Mouse (Mus musculus): ENCODE results near the gene Otop2. TPM values are rescaled to one million over a fixed set of nuclear protein-coding genes. Genes with fewer than 3 reads are reported as not detected.
A peak's percentile ranks its signal among the peaks of the same experiment; 100 is the strongest.

The Otop2 gene
- total RNA-seq, 2 experiments from 2014 or later: 0.62 to 0.96 TPM

- intact Hi-C loops (cut with DNase I): no loop called here
- DNase-seq (ENCODE audit: low spot score in 2 of 2): no peak
Measured at GRCm38 (mm10) chr11:115371354-115371753, 64.4 kb downstream of the Otop2 start.

DNA sequence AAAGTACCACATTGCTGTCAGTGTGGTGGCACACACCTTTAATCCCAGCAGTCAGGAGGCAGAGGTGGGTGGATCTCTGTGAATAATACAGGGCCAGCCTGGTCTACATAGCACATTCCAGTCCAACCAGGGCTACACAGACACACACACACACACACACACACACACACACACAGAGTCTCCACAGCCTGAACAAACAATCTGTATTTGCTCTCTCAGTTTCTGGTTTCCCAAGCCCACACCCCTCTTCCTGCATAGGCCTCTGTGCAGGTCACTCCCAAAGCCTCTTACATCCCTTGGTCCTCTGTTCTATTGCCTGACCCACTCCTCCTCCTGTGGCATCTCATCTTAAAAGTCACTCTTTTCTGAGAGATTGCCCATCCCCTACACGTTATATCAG lies 65.1 kb downstream of the Otop2 start:
- no peak for DNase-seq (ENCODE audit: low spot score in 2 of 2)
- intact Hi-C loops (cut with DNase I): no loop called here

- no peak for DNase-seq (ENCODE audit: low spot score in 2 of 2)
- intact Hi-C loops (cut with DNase I): no loop called here
Measured at GRCm38 (mm10) chr11:115372737-115373136, 65.8 kb downstream of the Otop2 start.

GRCm38 (mm10) chr11:115373805-115374694 lies 67.1 kb downstream of the Otop2 start:
- DNase-seq (ENCODE audit: low spot score in 2 of 2): peak; percentile 72 to 83
- intact Hi-C loops (cut with DNase I): no loop called here

DNA sequence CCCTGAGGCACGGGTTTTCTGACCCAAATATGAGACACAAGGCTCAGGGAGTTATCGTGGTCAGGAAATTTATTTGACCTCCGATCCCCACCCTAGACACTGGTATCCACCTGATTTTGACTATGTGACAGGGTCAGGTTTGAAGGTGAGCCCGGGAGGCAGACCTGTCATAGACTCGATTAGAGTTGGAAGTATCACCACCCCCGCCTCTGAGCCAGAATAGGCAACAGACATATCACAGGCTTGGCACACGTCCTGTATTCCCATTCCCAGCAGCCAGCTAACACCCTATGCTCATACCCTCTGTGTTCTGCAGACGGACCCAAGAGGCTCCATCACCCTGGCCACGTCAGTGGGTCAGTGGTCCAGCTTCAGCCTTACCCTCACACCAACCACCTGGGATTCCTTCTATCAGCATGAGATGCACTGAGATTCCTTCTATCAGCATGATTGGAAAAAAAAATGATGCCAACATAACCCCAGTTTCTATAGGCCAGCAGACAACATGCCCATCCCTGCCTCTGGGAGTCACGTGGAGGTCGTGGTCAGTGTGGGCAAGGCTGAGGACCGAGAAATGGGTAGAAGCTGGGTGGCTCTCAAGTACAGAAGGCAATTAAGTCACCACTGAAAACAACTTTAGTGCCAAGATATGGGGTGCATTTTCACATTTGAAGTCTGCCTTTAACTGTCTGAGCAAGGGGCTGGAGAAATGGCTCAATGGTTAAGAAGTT lies 67.9 kb downstream of the Otop2 start:
- intact Hi-C loops (cut with DNase I): no loop called here
- peak; percentile 45 to 75 for DNase-seq (ENCODE audit: low spot score in 2 of 2)

DNA sequence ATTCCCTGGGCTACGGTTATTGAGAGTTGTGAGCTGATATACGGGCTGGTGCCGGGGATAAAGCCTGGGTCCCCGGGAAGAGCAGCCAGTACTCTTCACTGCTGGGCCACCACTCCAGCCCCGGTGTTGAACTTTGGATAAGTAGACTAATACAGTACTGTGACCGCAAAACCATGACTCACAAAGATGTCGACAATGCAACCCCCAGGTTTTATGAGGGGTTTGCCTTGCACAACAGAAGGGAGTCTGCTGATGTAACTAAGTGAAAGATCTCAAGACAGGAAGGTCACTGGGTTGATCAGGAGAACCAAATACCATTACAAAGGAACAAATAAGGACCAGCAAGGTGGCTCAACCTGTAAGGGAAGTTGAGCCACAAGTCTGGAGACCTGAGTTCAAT lies 69.8 kb downstream of the Otop2 start:
- no peak for DNase-seq (ENCODE audit: low spot score in 2 of 2)
- intact Hi-C loops (cut with DNase I): no loop called here

- DNase-seq (ENCODE audit: low spot score in 2 of 2): no peak
- intact Hi-C loops (cut with DNase I): no loop called here
Measured at GRCm38 (mm10) chr11:115377254-115377653, 70.3 kb downstream of the Otop2 start.

DNA sequence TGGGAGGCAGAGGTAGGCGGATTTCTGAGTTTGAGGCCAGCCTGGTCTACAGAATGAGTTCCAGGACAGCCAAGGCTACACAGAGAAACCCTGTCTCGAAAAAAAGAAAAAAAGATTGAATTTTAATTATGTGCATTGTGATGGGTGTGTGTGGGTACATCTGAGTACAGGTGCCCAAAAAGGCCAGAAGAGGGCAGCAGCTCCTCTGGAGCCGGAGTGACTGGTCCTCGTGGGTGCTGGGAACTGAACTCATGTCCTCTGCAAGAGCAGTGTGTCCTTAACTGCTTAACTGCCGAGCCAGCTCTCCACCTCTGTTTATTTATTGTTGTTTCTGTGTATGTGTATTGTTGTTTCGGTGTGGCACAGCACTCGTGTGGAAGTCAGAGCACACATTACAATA lies 70.9 kb downstream of the Otop2 start:
- intact Hi-C loops (cut with DNase I): no loop called here
- no peak for DNase-seq (ENCODE audit: low spot score in 2 of 2)

- no peak for DNase-seq (ENCODE audit: low spot score in 2 of 2)
- intact Hi-C loops (cut with DNase I): no loop called here
Measured at GRCm38 (mm10) chr11:115381276-115381675, 74.3 kb downstream of the Otop2 start.

Other genes with a start within 250 kb of the Otop2 start
- not detected for gene Cd300e, start 245.0 kb upstream of the Otop2 start, total RNA-seq (2021)
- under 1 TPM; 0.76 to 0.99 TPM for gene Rab37, start 215.7 kb upstream of the Otop2 start, total RNA-seq (2021)
- gene Cd300lf, start 173.2 kb upstream of the Otop2 start, total RNA-seq (2021): under 1 TPM; 0.16 to 0.41 TPM
- gene Slc9a3r1, start 143.8 kb upstream of the Otop2 start, total RNA-seq (2021): 10 to 100 TPM; 79.2 to 86.5 TPM
- gene Tmem104, start 119.7 kb upstream of the Otop2 start, total RNA-seq (2021): 10 to 100 TPM; 15.8 to 18.2 TPM
- 10 to 100 TPM; 20.1 to 22.3 TPM for gene Nat9, start 119.3 kb upstream of the Otop2 start, total RNA-seq (2021)
- 10 to 100 TPM; 41.0 to 42.0 TPM for gene Grin2c, start 39.9 kb upstream of the Otop2 start, total RNA-seq (2021)
- gene Fdxr, start 30.1 kb upstream of the Otop2 start, total RNA-seq (2021): 10 to 100 TPM; 14.5 to 17.4 TPM
- 10 to 100 TPM in 1 of 2 experiments, 1 to 10 TPM in 1; 9.5 to 10.8 TPM for gene Fads6, start 9.5 kb upstream of the Otop2 start, total RNA-seq (2021)
- gene Ush1g, start 14.9 kb downstream of the Otop2 start, total RNA-seq (2021): under 1 TPM; 0.18 to 0.28 TPM
- gene Otop3, start 27.6 kb downstream of the Otop2 start, total RNA-seq (2021): under 1 TPM in 1 of 2 experiments, not detected in 1; 0.14 TPM
- gene Hid1, start 60.6 kb downstream of the Otop2 start, total RNA-seq (2021): 100 to 1,000 TPM; 108 to 111 TPM
- 10 to 100 TPM; 19.8 to 20.9 TPM for gene Cdr2l, start 74.8 kb downstream of the Otop2 start, total RNA-seq (2021)
- 100 to 1,000 TPM; 107 to 109 TPM for gene Mrpl58, start 96.6 kb downstream of the Otop2 start, total RNA-seq (2021)
- 100 to 1,000 TPM; 447 to 455 TPM for gene Atp5h, start 112.8 kb downstream of the Otop2 start, total RNA-seq (2021)
- gene Kctd2, start 113.0 kb downstream of the Otop2 start, total RNA-seq (2021): 10 to 100 TPM; 70.9 to 72.5 TPM
- gene Trim80, start 133.4 kb downstream of the Otop2 start, total RNA-seq (2021): not detected
- not detected for gene Slc16a5, start 155.3 kb downstream of the Otop2 start, total RNA-seq (2021)
- 10 to 100 TPM; 12.5 to 12.8 TPM for gene Armc7, start 168.5 kb downstream of the Otop2 start, total RNA-seq (2021)
- 10 to 100 TPM; 60.1 to 66.5 TPM for gene Nt5c, start 184.7 kb downstream of the Otop2 start, total RNA-seq (2021)
- 100 to 1,000 TPM; 165 to 168 TPM for gene Jpt1, start 207.2 kb downstream of the Otop2 start, total RNA-seq (2021)
- gene Sumo2, start 229.1 kb downstream of the Otop2 start, total RNA-seq (2021): 100 to 1,000 TPM; 298 to 313 TPM

All from left cerebral cortex, postnatal 25 days (tissue).